Mouse (Mus musculus): ENCODE data around the gene Akp3.

DNA sequence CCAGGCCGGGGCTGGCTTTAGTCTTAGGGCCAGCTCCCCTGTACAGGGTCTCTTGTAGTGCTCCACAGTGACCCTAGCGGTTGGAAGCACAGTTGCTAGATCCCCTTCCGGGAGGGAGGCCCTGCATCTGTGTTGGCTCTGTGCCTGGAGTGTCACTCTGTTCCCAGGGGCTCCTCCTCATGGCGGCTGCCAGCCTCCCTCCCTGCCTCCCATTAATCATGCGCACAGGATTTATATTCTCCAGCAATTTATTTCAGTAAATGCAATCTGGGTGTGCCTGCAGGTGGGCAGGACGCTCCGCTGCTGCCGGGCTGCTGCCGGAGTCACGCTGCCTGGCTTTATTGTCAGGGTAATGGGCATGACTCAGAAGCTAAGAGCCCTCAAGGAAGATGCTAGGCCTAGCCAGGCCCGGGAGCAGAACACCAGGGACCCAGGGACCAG is 51.1 kb downstream of the Akp3 start:
- TF ChIP-seq POLR2A (IDR thresholded peaks at IDR 0.05; ENCODE audit: insufficient read length, low read depth), result peak; percentile 18
- TF ChIP-seq E2F4 (IDR thresholded peaks at IDR 0.05; ENCODE audit: insufficient read depth), result no peak
- no peak for TF ChIP-seq POLR2AphosphoS2 (IDR thresholded peaks at IDR 0.05; ENCODE audit: insufficient read length, low read depth)
- TF ChIP-seq TCF12 (IDR thresholded peaks at IDR 0.05; ENCODE audit: insufficient read depth, poor library complexity, severe bottlenecking), result no peak
- no peak for TF ChIP-seq CEBPB (IDR thresholded peaks at IDR 0.05; ENCODE audit: insufficient read depth, poor library complexity, severe bottlenecking)
- no peak for TF ChIP-seq MAX (IDR thresholded peaks at IDR 0.05; ENCODE audit: low read depth)
- no peak for TF ChIP-seq USF1 (IDR thresholded peaks at IDR 0.05; ENCODE audit: low read depth)
- TF ChIP-seq MYOD1 (IDR thresholded peaks at IDR 0.05; ENCODE audit: control insufficient read depth in 1 of 3, insufficient read length in 2 of 3, low read depth in 2 of 3), result peak in 1 of 3 experiments; percentile 51

Data from myocyte (in vitro differentiated cells).